Mouse (Mus musculus) cerebellum, adult 9-11 months (tissue): ENCODE results near the gene Arhgef17.

ENCODE experiments used
- DNase-seq: peaks from one replicate; pipeline ENCODE4 v3.0.0; 2022

The Arhgef17 gene

DNA sequence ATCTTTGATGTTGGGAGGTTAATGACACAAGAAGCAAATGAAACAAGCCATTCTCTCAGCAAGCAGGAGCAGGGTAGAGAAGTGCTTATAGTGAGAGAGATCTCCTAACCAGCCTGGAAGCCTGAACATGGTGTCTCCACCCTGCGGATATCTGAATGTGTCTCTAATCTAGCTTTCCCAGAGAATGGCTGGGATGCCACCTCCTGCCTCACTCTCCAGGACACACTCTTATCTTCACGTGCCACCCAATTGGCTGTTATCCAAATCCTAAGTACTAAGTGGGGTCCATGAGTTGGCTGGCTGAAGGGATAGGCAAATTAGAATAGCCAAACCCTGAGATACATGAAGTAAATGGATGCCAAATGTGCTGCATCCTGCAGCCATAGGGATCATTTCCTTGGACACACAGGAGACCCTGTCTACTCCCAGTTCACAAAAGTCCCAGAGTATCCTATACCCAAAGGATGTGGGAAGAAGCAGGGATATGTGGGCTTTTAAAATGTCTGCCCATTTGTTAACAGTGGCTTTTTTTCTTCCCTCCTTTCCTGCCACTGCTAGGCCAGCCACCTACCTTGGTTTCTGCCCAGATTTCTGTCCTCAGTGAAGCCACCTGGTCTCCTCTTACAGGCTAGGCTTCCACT is 87.4 kb downstream of the Arhgef17 start:
- DNase-seq: no peak

DNA sequence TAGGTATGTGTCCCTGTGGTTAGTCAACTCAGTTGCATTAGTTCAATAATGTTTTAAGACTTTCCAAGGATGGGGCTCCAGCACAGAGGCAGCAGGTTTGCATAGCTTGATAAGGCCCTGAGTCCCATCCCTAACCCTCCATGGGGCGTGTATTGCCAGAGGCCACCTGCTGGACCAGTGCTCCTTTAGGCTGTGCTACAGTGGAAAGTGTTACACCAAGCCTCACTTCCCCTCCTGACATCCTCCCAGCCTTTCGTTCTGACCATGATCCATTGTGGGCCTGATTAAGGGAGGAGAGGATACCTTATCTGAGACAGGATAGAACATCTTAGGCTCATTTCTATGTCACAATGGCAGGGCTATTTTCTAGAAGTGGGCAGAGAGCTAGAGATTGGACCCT is 88.0 kb downstream of the Arhgef17 start:
- no peak for DNase-seq

DNA sequence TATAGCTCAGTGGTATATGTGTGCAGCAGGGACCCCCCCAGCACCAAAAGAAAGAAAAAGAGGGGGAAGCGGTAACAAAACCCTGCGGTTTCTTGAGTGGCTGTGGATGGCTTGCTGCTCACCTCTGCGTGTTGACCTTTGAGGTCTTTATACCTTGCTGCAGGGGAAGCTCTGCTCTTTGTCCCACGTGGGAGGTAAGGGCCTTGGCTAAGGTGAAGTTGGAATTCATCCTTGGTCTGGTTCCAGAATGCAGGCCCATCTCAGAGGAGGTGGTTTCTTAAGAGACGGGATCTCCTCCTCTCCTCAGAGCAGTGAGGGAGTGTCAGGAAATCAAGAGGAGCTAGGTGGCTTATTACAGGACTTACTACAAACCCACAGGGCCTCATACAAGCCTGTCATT is 89.7 kb downstream of the Arhgef17 start:
- DNase-seq: no peak

DNA sequence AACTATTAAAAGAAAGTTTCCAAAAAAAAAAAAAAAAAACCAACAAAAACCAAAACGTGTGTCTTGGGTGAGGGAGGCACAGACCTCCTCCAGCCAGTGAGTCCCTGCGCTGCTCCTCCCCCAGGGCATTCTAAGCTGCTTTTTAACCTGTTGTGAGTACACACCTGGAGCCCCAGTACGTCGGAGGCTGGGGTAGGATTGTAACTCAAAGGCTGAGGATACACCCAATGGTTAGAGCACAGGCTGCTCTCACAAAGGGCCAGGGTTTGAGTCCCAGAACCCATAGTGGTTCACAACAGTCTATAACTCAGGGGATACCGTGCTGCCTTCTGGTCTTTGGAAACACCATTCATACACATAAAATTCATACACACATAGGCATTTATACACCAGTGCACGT is 90.3 kb downstream of the Arhgef17 start:
- DNase-seq: no peak

DNA sequence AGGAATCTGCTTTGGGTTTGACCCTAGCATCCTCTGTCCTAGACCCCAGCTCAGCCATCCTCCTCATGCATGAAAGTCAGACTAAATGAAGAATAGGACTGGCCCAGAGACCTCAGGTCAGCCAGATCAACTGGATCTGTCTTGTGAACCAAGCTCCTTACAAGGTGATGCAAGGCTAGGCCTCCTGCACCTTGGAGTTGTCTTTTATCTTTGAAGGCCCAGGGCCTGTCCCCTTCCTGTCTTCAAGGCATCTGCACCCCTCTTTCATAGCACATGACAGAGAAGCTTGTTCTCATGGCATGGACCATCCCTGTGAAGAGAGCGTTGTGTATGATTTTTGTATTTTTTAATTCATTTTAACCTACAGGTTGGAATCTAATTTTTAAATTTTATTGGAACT is 91.0 kb downstream of the Arhgef17 start:
- no peak for DNase-seq

DNA sequence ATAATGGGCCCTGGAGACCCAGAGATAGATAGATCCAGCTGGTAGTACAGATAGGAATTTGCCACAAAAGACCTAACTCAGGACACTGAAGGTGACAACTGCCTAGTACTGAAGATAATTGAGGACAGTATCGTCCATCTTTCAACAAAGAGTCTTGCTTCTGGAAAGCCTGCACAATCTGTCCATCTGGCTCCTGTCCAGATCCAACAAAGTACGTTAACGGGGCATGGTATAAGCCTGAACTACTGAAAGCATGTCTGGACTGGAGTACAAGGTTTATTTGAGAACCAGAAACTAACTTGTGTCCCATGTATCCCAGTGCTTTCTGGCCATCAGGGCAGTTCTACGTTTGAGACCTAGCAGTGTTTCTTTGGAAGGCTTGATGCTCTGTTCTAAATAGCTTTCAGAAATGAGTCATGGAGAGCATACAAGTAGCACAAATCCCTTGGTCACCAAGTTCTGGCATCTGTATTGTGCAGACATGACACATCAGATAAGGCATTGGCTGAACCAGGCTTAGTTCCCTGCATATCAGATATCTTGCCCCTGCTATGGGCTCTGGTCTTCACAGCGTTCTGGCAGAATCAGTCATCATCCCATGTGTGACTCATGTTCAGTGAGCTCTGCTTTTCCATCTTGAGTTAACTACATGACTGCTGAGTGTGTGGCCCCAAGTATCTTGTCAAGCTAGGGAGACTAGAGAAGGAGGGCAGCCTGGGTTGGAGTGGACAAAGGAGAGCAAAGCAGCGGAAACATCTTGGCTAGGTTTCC is 92.1 kb downstream of the Arhgef17 start:
- no peak for DNase-seq

DNA sequence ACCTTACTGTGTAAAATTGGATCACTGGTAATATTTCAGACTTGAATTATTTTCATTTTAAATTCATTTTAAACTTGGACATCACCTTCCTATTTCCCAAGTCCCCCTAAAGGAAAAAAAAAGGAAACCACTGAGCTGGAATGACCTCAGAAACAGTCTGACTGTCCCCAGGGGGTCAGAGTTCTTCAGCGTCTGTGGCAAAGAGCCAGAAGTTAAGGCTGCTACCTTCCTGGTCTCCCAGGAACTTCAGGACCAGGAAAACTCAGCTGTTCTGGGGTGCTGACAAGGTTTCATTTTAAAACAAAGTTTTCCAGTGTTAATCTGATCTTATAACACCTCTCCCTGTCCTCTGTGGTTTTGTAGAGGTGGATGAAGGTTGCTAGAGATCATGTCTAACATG is 94.2 kb downstream of the Arhgef17 start:
- DNase-seq: no peak

DNA sequence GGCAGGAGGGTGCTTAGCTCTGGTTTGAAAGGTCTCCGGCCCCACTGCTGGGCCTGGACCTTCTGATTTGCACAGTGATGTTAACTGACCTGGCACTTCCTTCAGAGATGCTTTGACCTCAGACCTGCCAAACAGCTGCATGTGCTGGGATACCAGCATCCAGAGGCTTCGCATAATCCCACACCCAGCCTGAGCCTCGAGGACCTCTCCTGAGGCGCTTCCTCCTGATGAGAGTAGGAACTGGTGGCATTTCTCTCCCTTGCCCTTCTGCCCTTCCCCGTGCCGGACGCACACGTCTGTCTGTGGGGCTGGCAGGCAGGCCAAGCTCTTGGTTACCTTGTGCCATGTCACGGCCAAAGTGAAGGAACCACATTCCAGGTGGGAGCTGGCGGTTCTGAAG is 95.2 kb downstream of the Arhgef17 start:
- no peak for DNase-seq

DNA sequence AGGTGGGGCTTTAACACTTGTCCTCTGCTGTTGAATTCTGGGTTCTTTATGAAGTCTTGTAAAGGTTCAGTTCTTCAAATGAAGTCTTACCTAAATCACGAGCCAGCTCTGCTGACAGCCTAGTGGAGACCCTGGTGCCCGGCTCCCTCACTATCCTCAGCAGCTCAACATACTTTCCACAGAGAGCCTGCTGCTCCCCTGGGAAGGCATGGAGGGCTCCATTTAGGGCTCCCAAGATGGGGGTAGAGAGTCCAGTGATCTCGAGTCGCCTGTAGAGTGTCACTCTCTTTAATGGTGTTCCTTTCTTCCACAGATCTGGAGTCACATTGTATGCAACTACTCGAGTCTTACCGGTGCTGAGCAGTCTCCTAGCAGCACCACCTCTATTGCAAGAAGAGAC is 96.2 kb downstream of the Arhgef17 start:
- no peak for DNase-seq

DNA sequence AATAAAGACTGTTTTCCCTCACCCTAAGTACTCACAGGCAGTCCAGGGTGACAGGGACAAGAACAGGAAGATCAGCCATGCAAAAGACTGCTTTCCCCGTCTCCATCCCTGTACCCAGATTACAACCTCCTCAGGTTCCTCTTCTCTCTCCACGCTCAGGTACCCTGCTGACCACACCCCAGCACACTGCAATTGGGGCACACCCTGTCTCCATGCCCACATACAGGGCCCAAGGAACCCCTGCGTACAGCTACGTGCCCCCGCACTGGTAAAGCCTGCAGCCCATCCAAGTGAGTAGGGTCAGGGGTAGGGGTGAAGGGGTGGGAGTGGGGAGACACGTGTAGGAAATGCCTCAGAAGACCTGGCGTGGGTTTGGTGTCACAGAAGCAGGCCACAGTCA is 96.7 kb downstream of the Arhgef17 start:
- no peak for DNase-seq

DNA sequence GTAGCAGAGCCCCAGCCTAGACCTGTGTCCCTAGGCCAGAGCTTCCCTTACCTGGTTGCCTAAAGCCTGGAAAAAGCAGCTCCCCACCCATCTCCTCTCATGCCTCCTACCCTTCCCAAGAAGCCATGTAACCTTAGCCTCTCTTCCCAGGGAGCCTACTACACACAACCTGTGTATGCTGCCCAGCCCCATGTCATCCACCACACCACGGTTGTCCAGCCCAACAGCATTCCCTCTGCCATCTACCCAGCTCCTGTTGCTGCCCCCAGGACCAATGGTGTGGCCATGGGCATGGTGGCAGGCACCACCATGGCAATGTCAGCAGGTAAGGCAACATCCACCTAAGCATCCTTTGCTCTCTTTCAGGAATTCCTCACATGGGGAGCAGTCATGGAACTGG is 98.0 kb downstream of the Arhgef17 start:
- no peak for DNase-seq

DNA sequence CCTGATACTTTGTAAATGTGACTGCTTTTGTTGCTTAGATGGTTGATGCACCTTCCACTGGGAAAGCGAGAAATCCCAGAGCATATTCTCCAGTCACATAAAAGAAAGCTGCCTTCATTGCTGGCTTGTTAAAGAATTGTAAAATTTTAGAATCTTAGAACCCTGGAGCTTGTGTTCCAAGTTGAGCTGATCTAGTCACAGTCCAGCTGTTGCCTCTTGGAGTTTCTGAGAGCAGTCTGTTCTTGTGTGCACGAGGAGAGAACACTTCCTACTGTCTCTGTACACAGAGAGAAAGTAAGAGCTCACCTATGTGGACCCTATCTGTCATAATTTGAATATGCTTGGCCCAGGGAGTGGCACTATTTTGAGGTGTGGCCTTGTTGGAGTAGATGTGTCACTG is 103.4 kb downstream of the Arhgef17 start:
- no peak for DNase-seq

DNA sequence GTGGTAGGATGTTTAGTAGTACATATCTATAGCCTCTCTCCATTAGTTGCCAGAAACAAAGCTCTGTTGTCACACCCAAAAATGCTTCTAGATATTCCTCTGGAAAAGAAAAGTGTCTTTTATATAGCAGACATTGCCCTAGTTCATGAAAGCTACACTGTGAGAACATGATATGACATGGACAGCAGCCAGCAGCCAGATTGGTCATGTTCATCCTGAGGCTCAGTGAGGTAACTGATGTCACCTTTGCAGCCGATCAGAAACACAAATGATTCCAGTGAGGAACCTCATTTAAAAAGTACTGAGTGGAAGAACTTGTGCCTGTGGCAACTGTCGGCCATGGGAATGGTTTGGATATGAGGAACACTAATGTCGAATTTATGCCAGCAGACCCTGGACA is 107.2 kb downstream of the Arhgef17 start:
- DNase-seq: no peak
